Mouse (Mus musculus): ENCODE data around the gene Fads2.

Fads2 gene

GRCm38 (mm10) chr19:10102054-10102700 is 631 bp upstream of the Fads2 start:
- no peak for DNase-seq (ENCODE audit: low spot score)

- peak; percentile 80 for DNase-seq (ENCODE audit: low spot score)
Observed at GRCm38 (mm10) chr19:10100631-10101071, 895 bp downstream of the Fads2 start.

DNA sequence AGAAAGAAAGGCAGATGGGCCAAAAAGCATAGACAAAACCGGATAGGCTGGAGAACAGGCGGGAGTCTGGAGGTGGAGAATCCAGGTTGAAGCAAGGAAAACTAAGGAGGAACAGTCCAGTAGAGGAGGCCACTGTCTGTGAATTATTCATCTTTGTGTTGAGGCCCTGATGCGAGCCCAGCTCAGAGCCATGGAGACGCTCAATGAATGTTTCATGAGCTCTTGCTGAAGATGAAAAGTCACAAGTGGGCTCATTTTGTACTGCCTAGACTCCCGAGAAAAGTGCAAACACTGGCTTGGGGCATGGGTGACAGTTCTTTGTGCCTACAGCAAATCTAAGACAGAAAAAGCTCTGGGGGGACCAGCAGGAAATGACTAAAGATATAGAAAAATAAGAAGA is 3.7 kb downstream of the Fads2 start:
- DNase-seq (ENCODE audit: low spot score): no peak

DNA sequence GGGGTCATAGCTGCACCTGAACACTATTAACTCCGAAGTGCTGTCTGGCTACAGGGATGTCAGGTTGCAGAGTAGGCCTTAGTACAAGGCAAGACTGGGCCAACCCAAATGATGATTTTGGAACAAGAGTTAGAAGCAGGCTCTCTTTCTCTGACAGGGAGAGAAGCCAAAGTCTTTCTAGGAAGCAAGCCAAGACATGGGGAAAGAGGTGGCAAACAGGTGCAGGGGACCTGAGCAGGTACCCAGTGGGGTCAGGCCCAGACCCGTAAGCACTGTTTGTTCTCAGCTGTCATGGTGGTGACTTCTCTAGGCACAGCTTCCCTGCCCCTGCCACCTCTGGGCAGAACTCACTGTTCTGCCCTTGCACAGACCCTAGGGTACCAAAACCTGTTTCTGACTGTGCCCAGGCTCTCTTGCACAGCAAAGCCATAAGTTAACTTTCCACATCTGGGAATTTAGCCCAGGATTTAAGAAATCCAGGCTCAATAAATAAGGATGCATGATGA is 5.1 kb downstream of the Fads2 start:
- DNase-seq (ENCODE audit: low spot score): no peak

GRCm38 (mm10) chr19:10094695-10095094 is 6.9 kb downstream of the Fads2 start:
- DNase-seq (ENCODE audit: low spot score): no peak

DNA sequence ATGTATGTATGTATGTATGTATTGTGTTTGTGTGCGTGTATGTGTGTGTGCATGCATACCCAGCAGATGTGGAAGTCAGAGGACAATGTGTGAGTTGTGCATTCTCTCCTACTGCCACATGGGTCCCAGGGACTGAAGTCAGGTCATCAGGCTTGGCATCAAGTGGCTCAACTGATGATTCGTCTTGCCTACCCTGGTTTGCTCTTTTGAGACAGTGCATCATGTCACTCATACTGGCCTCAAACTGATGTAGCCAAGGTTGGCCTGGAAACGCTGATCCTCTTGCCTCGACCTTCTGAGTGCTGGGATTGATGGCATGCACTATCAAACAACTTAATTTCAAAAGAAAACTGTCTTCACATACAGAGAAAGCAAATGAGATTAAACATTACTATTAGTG is 7.7 kb downstream of the Fads2 start:
- DNase-seq (ENCODE audit: low spot score): no peak

- no peak for DNase-seq (ENCODE audit: low spot score)
Observed at GRCm38 (mm10) chr19:10086976-10087375, 14.6 kb downstream of the Fads2 start.

DNA sequence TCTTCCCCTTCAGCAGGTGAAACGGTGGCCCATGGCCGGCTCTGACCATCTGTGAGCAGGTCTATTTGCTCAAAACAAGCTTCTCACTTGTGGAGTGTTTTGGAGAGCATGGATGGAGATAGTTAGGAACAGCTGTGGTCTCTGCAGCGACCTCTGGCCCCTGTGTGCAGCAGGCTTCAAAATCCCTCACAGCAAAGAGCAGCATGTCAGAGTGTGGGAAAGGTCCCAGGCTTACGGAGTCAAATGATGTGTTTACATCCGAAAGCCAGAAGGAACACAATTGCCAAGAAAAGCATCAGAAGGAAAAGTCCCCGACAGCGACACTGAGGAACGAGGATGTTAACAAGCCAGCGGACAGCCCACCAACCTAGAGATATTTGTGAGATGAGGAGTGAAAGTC is 16.1 kb downstream of the Fads2 start:
- no peak for DNase-seq (ENCODE audit: low spot score)

DNA sequence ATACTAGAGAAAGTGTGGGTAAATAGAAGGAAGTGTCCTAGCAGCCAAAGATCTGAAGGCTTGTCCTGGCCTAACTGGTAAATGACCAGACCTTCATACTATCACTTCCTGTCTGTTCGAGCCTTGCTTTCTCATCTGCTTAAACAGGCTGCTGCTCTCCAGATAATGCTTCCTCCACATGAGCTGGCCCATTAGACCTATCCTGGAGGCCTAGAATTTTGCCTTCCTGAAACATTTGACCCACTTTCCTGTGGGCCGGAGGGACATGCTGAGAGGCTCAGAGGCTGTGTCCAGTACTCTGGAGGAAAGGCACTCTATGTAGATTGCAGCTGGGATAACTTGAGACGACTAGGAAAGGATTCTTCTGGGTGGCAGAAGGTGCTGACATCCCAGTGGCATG is 19.4 kb downstream of the Fads2 start:
- no peak for DNase-seq (ENCODE audit: low spot score)

- no peak for DNase-seq (ENCODE audit: low spot score)
Observed at GRCm38 (mm10) chr19:10080384-10080783, 21.2 kb downstream of the Fads2 start.

GRCm38 (mm10) chr19:10078392-10078791 is 23.2 kb downstream of the Fads2 start:
- DNase-seq (ENCODE audit: low spot score): no peak

GRCm38 (mm10) chr19:10073145-10073544 is 28.4 kb downstream of the Fads2 start:
- DNase-seq (ENCODE audit: low spot score): no peak

DNA sequence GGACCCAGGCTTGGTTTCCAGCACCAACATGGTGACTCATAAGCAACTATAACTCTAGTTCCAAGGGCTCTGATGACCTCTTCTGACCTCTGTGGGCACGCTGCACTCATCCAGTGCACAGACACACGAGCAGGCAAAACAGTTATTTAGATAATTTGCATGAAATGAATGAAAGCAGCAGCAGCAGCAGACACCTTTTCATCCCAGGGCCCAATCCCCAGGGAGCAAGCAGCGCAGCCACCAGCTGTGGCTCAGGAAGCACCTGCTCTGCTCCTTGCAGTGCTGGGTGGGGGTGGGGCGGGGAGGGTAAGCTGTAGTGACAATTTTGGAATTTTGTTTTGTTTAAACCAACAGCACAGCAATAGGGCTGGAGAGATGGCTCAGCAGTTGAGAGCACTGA is 29.7 kb downstream of the Fads2 start:
- DNase-seq (ENCODE audit: low spot score): no peak

GRCm38 (mm10) chr19:10071166-10071565 is 30.4 kb downstream of the Fads2 start:
- DNase-seq (ENCODE audit: low spot score): no peak

GRCm38 (mm10) chr19:10070186-10070980 is 31.2 kb downstream of the Fads2 start:
- no peak for DNase-seq (ENCODE audit: low spot score)

DNA sequence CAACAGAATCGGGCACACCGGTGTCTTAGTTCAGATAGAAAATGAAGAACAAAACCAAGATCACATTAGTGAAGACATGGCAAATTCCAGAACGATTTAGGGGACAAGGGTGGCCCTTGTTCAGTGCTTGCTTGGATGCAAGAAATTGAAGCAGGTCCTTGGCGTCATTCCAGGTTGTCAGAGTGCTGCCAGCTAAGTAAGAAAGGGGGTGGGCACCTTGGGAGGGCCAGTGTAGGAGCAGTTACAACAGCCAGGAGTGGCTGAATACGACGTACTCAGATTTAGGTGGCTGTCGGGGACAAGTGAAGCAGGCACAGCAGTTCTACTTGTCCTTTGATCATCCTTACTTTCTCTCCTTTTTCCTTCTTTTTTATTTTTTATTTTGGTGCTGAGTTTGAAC is 33.8 kb downstream of the Fads2 start:
- DNase-seq (ENCODE audit: low spot score): no peak

DNA sequence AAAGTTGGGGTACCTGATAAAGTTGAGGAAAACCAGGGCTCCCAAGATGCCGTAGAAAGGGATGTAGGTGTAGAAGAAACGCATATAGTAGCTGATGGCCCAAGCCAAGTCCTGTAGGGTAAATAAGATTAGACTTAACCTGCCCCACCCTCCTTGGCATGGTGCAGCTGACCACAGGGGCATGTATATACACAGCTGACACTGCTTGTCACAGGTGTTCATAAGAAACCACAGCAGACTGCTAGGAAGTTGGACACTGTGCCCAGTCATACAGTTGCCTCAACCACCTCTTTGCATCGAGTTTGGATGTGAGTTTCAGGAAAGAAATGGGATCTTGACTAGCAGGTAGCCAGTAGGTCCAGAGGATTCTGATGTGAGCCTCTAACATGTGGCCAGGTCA is 35.0 kb downstream of the Fads2 start:
- no peak for DNase-seq (ENCODE audit: low spot score)

GRCm38 (mm10) chr19:10066189-10066500 is 35.4 kb downstream of the Fads2 start:
- no peak for DNase-seq (ENCODE audit: low spot score)

- no peak for DNase-seq (ENCODE audit: low spot score)
Observed at GRCm38 (mm10) chr19:10065465-10066188, 35.9 kb downstream of the Fads2 start.

- no peak for DNase-seq (ENCODE audit: low spot score)
Observed at GRCm38 (mm10) chr19:10064173-10065012, 37.2 kb downstream of the Fads2 start.

DNA sequence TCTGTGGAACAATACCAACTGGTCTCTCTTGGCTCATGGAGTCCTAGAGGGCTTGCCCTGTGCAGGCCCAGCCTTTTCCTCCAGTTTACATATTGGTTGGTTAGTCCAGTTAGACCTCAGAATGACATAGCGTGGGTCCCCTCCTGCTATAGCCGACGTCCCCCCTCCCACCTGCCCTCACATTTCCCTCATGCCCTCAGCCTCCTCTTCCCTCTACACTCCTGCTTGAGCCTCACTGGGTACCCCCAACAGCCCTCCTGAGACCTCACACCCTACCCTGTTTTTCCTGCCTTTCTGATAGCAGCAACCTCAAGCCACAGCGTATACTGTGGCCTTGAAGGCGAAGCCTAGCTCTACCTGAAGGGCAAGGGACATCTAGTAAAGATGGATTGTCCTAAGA is 38.7 kb downstream of the Fads2 start:
- no peak for DNase-seq (ENCODE audit: low spot score)

- no peak for DNase-seq (ENCODE audit: low spot score)
Observed at GRCm38 (mm10) chr19:10062292-10062691, 39.3 kb downstream of the Fads2 start.

All from urinary bladder, postnatal 25 days (tissue).